Mouse (Mus musculus): ENCODE results near the gene Olfr94. TPM values are rescaled to one million over a fixed set of nuclear protein-coding genes. Genes with fewer than 3 reads are reported as not detected.

Olfr94 gene
- total and polyA plus RNA-seq, 3 experiments, result not detected

DNA sequence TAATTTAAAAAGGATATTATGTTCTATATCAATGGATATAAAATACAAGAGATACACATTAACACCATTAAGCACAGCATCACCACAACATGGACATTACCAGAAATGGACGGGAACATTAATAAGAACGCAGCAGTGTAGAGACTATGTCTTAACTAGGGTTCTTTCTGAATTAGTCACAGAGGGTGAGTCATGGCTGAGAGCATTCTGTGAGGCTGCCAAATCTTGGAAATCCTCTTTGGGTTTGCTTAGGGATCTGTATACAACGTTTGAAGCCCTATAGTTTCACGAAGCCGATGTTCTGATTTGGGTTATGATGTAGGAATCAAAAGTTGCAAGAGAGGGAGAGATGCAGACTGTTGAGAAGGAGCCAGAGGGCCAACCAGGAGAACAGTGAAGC lies 6.0 kb downstream of the Olfr94 start:
- Histone ChIP-seq H3K79me2 (ENCODE audit: control insufficient read depth, insufficient read depth, low read length, poor library complexity) (no peaks in the 10 kb centered on the region), H3K4me1 (ENCODE audit: control insufficient read depth in 1 of 2, insufficient read depth in 2 of 2, low read length in 2 of 2) (no peaks in the 10 kb centered on the region), H3K36me3 (ENCODE audit: control insufficient read depth in 1 of 2, insufficient read depth in 2 of 2, low read length in 2 of 2) (no peaks in the 10 kb centered on the region), H3K9me3 (replicated peaks; ENCODE audit: insufficient read depth, low read length) (no peaks in the 10 kb centered on the region), H3K27me3 (ENCODE audit: control insufficient read depth in 1 of 2, insufficient read depth in 2 of 2, low read length in 2 of 2) (no peaks in the 10 kb centered on the region; a peak in 2 of 4 replicates), H3K4me3 (ENCODE audit: control insufficient read depth in 1 of 2, insufficient read depth in 1 of 2, low read depth in 2 of 2, low read length in 2 of 2) (no peak overlapping the region), H3K9ac (ENCODE audit: control insufficient read depth, low read depth, low read length, poor library complexity, severe bottlenecking) (no peak overlapping the region), H3K27ac (ENCODE audit: control insufficient read depth, low read depth, low read length) (no peak overlapping the region)
- TF ChIP-seq CHD2 (IDR thresholded peaks at IDR 0.05; ENCODE audit: low read length) (no peak), E2F4 (IDR thresholded peaks at IDR 0.05; ENCODE audit: borderline replicate concordance, low read depth, low read length) (no peak), ZNF384 (IDR thresholded peaks at IDR 0.05; ENCODE audit: low read depth, low read length) (no peak), SIN3A (IDR thresholded peaks at IDR 0.05; ENCODE audit: low read length) (no peak)
- no peak for DNase-seq (ENCODE audit: low read depth, low spot score)

DNA sequence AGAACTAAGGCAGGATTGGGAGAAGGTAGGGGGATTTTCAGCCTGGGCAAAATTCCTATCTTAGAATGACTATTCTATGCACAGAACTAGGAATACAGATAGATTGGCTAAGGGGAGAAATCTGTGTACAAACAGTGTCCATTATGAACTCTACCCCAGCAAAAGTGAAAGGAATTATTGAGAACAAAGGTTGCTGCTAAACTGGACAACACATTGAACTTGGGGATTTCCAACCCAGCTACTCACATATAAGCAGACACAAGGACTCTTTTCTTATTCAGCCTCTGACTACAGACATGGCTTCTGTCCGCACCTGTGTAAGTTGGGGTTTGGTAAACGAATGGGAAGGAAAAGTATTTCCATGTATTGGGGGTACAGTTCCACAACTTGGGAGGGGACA lies 7.1 kb downstream of the Olfr94 start, which contains the start of gene Ubd:
Gene Ubd, plus strand, starts transcription at position 237 of the 400 bp plus-strand sequence.
- TF ChIP-seq MAZ (IDR thresholded peaks at IDR 0.05; ENCODE audit: low read depth, low read length) (no peak), CHD2 (IDR thresholded peaks at IDR 0.05; ENCODE audit: low read length) (no peak), ZNF384 (IDR thresholded peaks at IDR 0.05; ENCODE audit: low read depth, low read length) (no peak), HCFC1 (IDR thresholded peaks at IDR 0.05; ENCODE audit: low read depth, low read length) (no peak), ZMIZ1 (IDR thresholded peaks at IDR 0.05; ENCODE audit: low read depth, low read length) (no peak), ETS1 (IDR thresholded peaks at IDR 0.05; ENCODE audit: low read depth, low read length) (no peak), MAX (IDR thresholded peaks at IDR 0.05; ENCODE audit: low read length) (no peak), ZC3H11A (IDR thresholded peaks at IDR 0.05; ENCODE audit: low read depth, low read length) (no peak), EP300 (IDR thresholded peaks at IDR 0.05; ENCODE audit: low read depth in 1 of 2, low read length in 2 of 2) (no peak), BHLHE40 (IDR thresholded peaks at IDR 0.05; ENCODE audit: borderline replicate concordance, low read depth, low read length) (no peak), NELFE (IDR thresholded peaks at IDR 0.05; ENCODE audit: low read depth, low read length) (no peak), UBTF (IDR thresholded peaks at IDR 0.05; ENCODE audit: borderline replicate concordance, insufficient read depth, low read depth, low read length) (no peak), GATA1 (IDR thresholded peaks at IDR 0.05; ENCODE audit: low read depth, low read length) (no peak), POLR2A (IDR thresholded peaks at IDR 0.05; ENCODE audit: control insufficient read depth in 1 of 2, insufficient read depth in 1 of 2, low read depth in 1 of 2, low read length in 2 of 2, poor library complexity in 1 of 2) (no peak), MXI1 (IDR thresholded peaks at IDR 0.05; ENCODE audit: low read depth, low read length) (no peak)
- Histone ChIP-seq H3K79me2 (ENCODE audit: control insufficient read depth, insufficient read depth, low read length, poor library complexity) (no peaks in the 10 kb centered on the region), H3K4me3 (ENCODE audit: control insufficient read depth in 1 of 2, insufficient read depth in 1 of 2, low read depth in 2 of 2, low read length in 2 of 2) (no peak within 1 kb of the TSS), H3K36me3 (ENCODE audit: control insufficient read depth in 1 of 2, insufficient read depth in 2 of 2, low read length in 2 of 2) (no peaks in the 10 kb centered on the region), H3K27me3 (ENCODE audit: control insufficient read depth in 1 of 2, insufficient read depth in 2 of 2, low read length in 2 of 2) (no peaks in the 10 kb centered on the region; a peak in 2 of 4 replicates), H3K9me3 (replicated peaks; ENCODE audit: insufficient read depth, low read length) (no peaks in the 10 kb centered on the region), H3K4me1 (ENCODE audit: control insufficient read depth in 1 of 2, insufficient read depth in 2 of 2, low read length in 2 of 2) (no peaks in the 10 kb centered on the region), H3K9ac (ENCODE audit: control insufficient read depth, low read depth, low read length, poor library complexity, severe bottlenecking) (no peak within 1 kb of the TSS), H3K27ac (ENCODE audit: control insufficient read depth, low read depth, low read length) (no peak within 1 kb of the TSS)
- DNase-seq (ENCODE audit: low read depth, low spot score), result no peak
